Mouse (Mus musculus) cerebellum, adult 11-12 months (tissue): ENCODE data around the gene Hist2h2ac.
A peak's percentile ranks its signal among the peaks of the same experiment; 100 is the strongest.
"Not testable (repeated sequence)": the region's sequence is repeated elsewhere in the genome, so short reads cannot be mapped to it uniquely, and the experiment has no call there.

Source experiments
- DNase-seq: peaks from one replicate; pipeline ENCODE4 v3.0.0; 2022

Gene Hist2h2ac

GRCm38 (mm10) chr3:96226695-96227648 lies 6.3 kb upstream of the Hist2h2ac start:
- no peak for DNase-seq

- DNase-seq, result no peak
These were observed 4.7 kb upstream of the Hist2h2ac start for GRCm38 (mm10) chr3:96225421-96225820.

GRCm38 (mm10) chr3:96222774-96223173 lies 2.1 kb upstream of the Hist2h2ac start:
- DNase-seq, result no peak

GRCm38 (mm10) chr3:96221640-96222038 lies 959 bp upstream of the Hist2h2ac start:
- DNase-seq, result no peak

GRCm38 (mm10) chr3:96220131-96220764 lies 432 bp downstream of the Hist2h2ac start:
- DNase-seq, result not testable (repeated sequence)

GRCm38 (mm10) chr3:96219661-96220130 lies 984 bp downstream of the Hist2h2ac start, which contains the start of the genes Bola1 and Hist2h2ab:
Gene Bola1, minus strand, starts transcription at chr3:96219709.
Gene Hist2h2ab, plus strand, starts transcription at chr3:96219865.
- DNase-seq, result peak; percentile 79

- peak; percentile 53 for DNase-seq
These were observed 1.5 kb downstream of the Hist2h2ac start for GRCm38 (mm10) chr3:96219191-96219641.

GRCm38 (mm10) chr3:96209242-96209641 lies 11.4 kb downstream of the Hist2h2ac start:
- no peak for DNase-seq

GRCm38 (mm10) chr3:96207819-96208218 lies 12.9 kb downstream of the Hist2h2ac start:
- no peak for DNase-seq

- DNase-seq, result no peak
These were observed 20.9 kb downstream of the Hist2h2ac start for GRCm38 (mm10) chr3:96199731-96200130.

- not testable (repeated sequence) for DNase-seq
These were observed 22.0 kb downstream of the Hist2h2ac start for GRCm38 (mm10) chr3:96198601-96199251.

GRCm38 (mm10) chr3:96198181-96198580 lies 22.5 kb downstream of the Hist2h2ac start:
- DNase-seq, result no peak

GRCm38 (mm10) chr3:96197129-96197749 lies 23.4 kb downstream of the Hist2h2ac start:
- DNase-seq, result peak; percentile 91

- no peak for DNase-seq
These were observed 24.1 kb downstream of the Hist2h2ac start for GRCm38 (mm10) chr3:96196437-96197128.

GRCm38 (mm10) chr3:96195616-96196313 lies 24.9 kb downstream of the Hist2h2ac start:
- no peak for DNase-seq

GRCm38 (mm10) chr3:96194966-96195365 lies 25.7 kb downstream of the Hist2h2ac start:
- no peak for DNase-seq

GRCm38 (mm10) chr3:96192977-96193376 lies 27.7 kb downstream of the Hist2h2ac start:
- no peak for DNase-seq

- DNase-seq, result no peak
These were observed 38.3 kb downstream of the Hist2h2ac start for GRCm38 (mm10) chr3:96182382-96182776.

- peak; percentile 67 for DNase-seq
These were observed 38.9 kb downstream of the Hist2h2ac start for GRCm38 (mm10) chr3:96181510-96182381.
